Mouse (Mus musculus) CD4-positive, CD25-positive, alpha-beta regulatory T cell, adult 9 weeks (primary cell): ENCODE measurements around the gene Sva. TPM values are rescaled to one million over a fixed set of nuclear protein-coding genes. Genes with fewer than 3 reads are reported as not detected.

ENCODE experiments used
- polyA plus RNA-seq: library from polyadenylated mRNA; unstranded; fragments of 100-300 nt; shearing (Covaris generic); gene quantifications from one replicate; pipeline ENCODE4 v1.2.1, GENCODE M21; 2017

Gene Sva
- polyA plus RNA-seq, result not detected

DNA sequence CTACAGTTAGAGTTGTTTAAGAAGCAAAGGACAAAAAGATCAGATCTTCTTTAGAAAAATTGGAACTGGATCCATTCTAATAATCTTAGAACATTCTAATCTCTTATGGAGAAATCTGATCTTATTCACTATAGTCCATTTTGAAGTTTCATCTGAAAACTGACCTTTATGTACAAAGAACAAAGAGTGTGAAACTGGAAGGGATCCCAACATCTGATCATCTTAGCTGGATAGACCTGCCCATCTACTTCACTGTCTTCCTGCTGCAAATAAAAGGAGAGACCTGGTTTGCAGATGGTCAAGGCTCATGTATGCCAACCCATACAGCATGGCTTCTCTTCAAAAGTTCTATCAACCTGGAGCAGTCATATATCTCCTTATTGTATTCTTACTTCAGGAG is at the start of gene Sva:
Sva (plus strand) TSS at position 301 of the 400 bp plus-strand sequence.

Other genes with a start within 250 kb of the Sva start
- gene Pip, start 190.9 kb upstream of the Sva start, polyA plus RNA-seq, result not detected
- gene Sval2, start 185.4 kb upstream of the Sva start, polyA plus RNA-seq, result not detected
- gene Sval1, start 86.8 kb upstream of the Sva start, polyA plus RNA-seq, result not detected
- not detected for gene Sval3, start 70.3 kb upstream of the Sva start, polyA plus RNA-seq
- gene Tas2r139, start 102.5 kb downstream of the Sva start, polyA plus RNA-seq, result not detected
- gene Tas2r144, start 176.9 kb downstream of the Sva start, polyA plus RNA-seq, result not detected
- 15.6 TPM for gene Gstk1, start 207.5 kb downstream of the Sva start, polyA plus RNA-seq
- gene Tmem139, start 223.6 kb downstream of the Sva start, polyA plus RNA-seq, result not detected
- 79.9 TPM for gene Casp2, start 226.6 kb downstream of the Sva start, polyA plus RNA-seq
- gene Clcn1, start 248.3 kb downstream of the Sva start, polyA plus RNA-seq, result not detected